8 mouse cellular contexts compared by ENCODE assay signal in the genomic region with DNA sequence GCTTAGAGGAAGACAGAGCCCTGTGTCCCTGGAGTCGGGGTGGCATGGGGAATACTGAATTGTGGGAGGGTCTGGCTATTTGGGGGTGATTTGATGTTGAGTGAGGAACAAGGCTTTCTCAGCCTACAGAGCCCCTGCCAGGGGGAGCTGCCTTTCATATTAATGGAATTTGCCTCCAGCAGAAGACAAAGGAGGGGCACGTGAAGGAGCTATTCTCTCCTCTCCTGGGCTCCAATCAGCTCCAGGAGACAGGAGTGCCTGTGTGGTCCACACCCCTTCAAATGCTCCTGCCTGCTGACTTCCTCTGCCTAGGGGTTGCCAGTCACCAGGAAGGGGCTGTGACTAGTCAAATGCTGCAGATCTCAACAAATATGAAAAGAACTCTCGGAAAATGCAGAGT.
DNase-seq lines count a peak whose midpoint lies in the region; ATAC-seq lines count a peak whose summit lies in the region.

No protein-coding gene starts in this region.

- no peaks in the 10 kb centered on the region for H3K9me3 ChIP-seq in forebrain, embryonic 14.5 days (replicated peaks; ENCODE audit: control insufficient read depth, low read length)
- no peaks in the 10 kb centered on the region for H3K9me3 ChIP-seq in limb, embryonic 10.5 days (replicated peaks)

- 1% methylated on average over 3 of the region's 3 CpGs for WGBS in forebrain, embryonic 14.5 days
- WGBS in limb, embryonic 10.5 days, result 10% methylated on average over 3 of the region's 3 CpGs

- H3K9ac ChIP-seq in forebrain, embryonic 14.5 days (ENCODE audit: low read length), result peak overlapping the region; percentile 43; the same call in 1 of the 2 replicates

- H3K27ac ChIP-seq in forebrain, embryonic 14.5 days (ENCODE audit: low read depth, low read length), result peak overlapping the region; percentile 5; the same call in 1 of the 2 replicates
- peak overlapping the region; percentile 75 for H3K27ac ChIP-seq in limb, embryonic 10.5 days

- H3K4me2 ChIP-seq in forebrain, embryonic 14.5 days (ENCODE audit: low read length), result peak overlapping the region; percentile 46

- DNase-seq in kidney, postnatal 14 days, result peak; percentile 12
- no peak for DNase-seq in kidney, adult 18-20 months
- DNase-seq in forebrain, embryonic 14.5 days (ENCODE audit: low spot score), result peak; percentile 61
- DNase-seq in limb, embryonic 10.5 days (ENCODE audit: low spot score), result peak; percentile 40
- peak; percentile 59 for DNase-seq in retina, embryonic 14.5 days (ENCODE audit: low spot score)
- DNase-seq in left cerebral cortex, adult 8-10 months (ENCODE audit: low spot score in 2 of 2), result no peak
- no peak for DNase-seq in cerebellum, postnatal 36 days
- DNase-seq in left cerebral cortex, adult 11 months (ENCODE audit: low spot score), result no peak

- no peaks in the 10 kb centered on the region for H3K36me3 ChIP-seq in forebrain, embryonic 14.5 days (ENCODE audit: control insufficient read depth, insufficient read depth, low read length)
- H3K36me3 ChIP-seq in limb, embryonic 10.5 days, result no peaks in the 10 kb centered on the region

- no peaks in the 10 kb centered on the region for H3K27me3 ChIP-seq in forebrain, embryonic 14.5 days (replicated peaks; ENCODE audit: control insufficient read depth, insufficient read depth, low read length)
- peaks cover 8% of the 10 kb centered on the region; the same call in 1 of the 2 replicates for H3K27me3 ChIP-seq in limb, embryonic 10.5 days (ENCODE audit: low read depth, poor library complexity, severe bottlenecking)

- H3K4me1 ChIP-seq in forebrain, embryonic 14.5 days (ENCODE audit: control insufficient read depth, insufficient read depth, low read length), result peaks cover 18% of the 10 kb centered on the region
- peaks cover 19% of the 10 kb centered on the region for H3K4me1 ChIP-seq in limb, embryonic 10.5 days

- no peak overlapping the region for H3K4me3 ChIP-seq in forebrain, embryonic 14.5 days (ENCODE audit: low read depth, low read length)
- H3K4me3 ChIP-seq in limb, embryonic 10.5 days, result peak overlapping the region; percentile 41

- peak; percentile 86 for ATAC-seq in forebrain, embryonic 14.5 days

Comparison
In these comparisons a context has a peak if more than half of its experiments do, and no peak if none do; other contexts are left out.
1. DNase-seq: peak in kidney, postnatal 14 days (single experiment), forebrain, embryonic 14.5 days (single experiment), limb, embryonic 10.5 days (single experiment) and retina, embryonic 14.5 days (single experiment); none in kidney, adult 18-20 months (single experiment), left cerebral cortex, adult 8-10 months (0 of 2), cerebellum, postnatal 36 days (0 of 2) and left cerebral cortex, adult 11 months (single experiment).